Mouse (Mus musculus) heart, adult 2 months (tissue): ENCODE results near the gene Krtap9-5. TPM values are rescaled to one million over a fixed set of nuclear protein-coding genes. Genes with fewer than 3 reads are reported as not detected.

Source experiments
- DNase-seq, 2 experiments: peaks; one replicate each; pipeline ENCODE4 v3.0.0; 2021
- H3K27ac ChIP-seq: fragments of 200-600 bp; 2 replicates; pipeline ENCODE4 v1.8.1; 2022
- H3K27me3 ChIP-seq: fragments of 200-500 bp; 2 replicates; pipeline ENCODE4 v1.6.1; 2012; ENCODE audit warnings: mild to moderate bottlenecking, low read length, inconsistent platforms, mixed read lengths; ENCODE audit not compliant: control insufficient read depth, insufficient read depth
- H3K36me3 ChIP-seq: fragments of 200-500 bp; 2 replicates; pipeline ENCODE4 v1.6.1; 2012; ENCODE audit warnings: low read length, inconsistent platforms; ENCODE audit not compliant: control insufficient read depth, insufficient read depth
- H3K4me1 ChIP-seq: fragments of 200-500 bp; 2 replicates; pipeline ENCODE4 v1.6.1; 2011; ENCODE audit warnings: low read length; ENCODE audit not compliant: control insufficient read depth, insufficient read depth
- H3K4me3 ChIP-seq: fragments of 200-600 bp; 2 replicates; pipeline ENCODE4 v1.8.1; 2022
- H3K79me2 ChIP-seq: fragments of 200-500 bp; replicated peaks from 2 replicates; pipeline ENCODE4 v1.6.1; 2012; ENCODE audit warnings: mild to moderate bottlenecking, inconsistent platforms, low read length, moderate library complexity, mixed read lengths; ENCODE audit not compliant: control insufficient read depth, insufficient read depth
- H3K9ac ChIP-seq: fragments of 200-500 bp; 2 replicates; pipeline ENCODE4 v1.6.1; 2012; ENCODE audit warnings: low read depth, mild to moderate bottlenecking, control low read depth, inconsistent platforms, low read length, mixed read lengths
- CTCF ChIP-seq: fragments of 200-600 bp; IDR thresholded peaks from 2 replicates; pipeline ENCODE4 v1.8.1; 2022; ENCODE audit warnings: antibody characterized with exemption, mild to moderate bottlenecking, moderate library complexity
- EP300 ChIP-seq: fragments of 200-500 bp; IDR thresholded peaks from 2 replicates; pipeline ENCODE4 v1.6.1; 2011; ENCODE audit warnings: low read depth, low read length, control low read depth; ENCODE audit not compliant: insufficient read depth
- POLR2A ChIP-seq: fragments of 200-500 bp; IDR thresholded peaks from 2 replicates; pipeline ENCODE4 v1.6.1; 2011; ENCODE audit warnings: mild to moderate bottlenecking, low read depth, low read length, control low read depth; ENCODE audit not compliant: insufficient read depth
- WGBS: fragments of 180-500 bp; shearing (Covaris S2); methylation state at CpG from one replicate; pipeline ENCODE4 v1.1.7; 2018; 5-methylcytosine and 5-hydroxymethylcytosine counted together
- intact Hi-C: fragments of 180-260 bp; cut with DNase I; formaldehyde crosslinking; loops from one replicate; pipeline ENCODE4 v1.15.1; 2025
- polyA plus RNA-seq: library from polyadenylated mRNA; depleted of rRNA; stranded (reverse); fragments of >200 nt; gene quantifications from 2 replicates; pipeline ENCODE4 v1.2.3, GENCODE M21; 2012
- total RNA-seq, 2 experiments: library from RNA; stranded (reverse); gene quantifications; 2 replicates each; pipeline ENCODE4 v1.2.3; 2021

Krtap9-5 gene
- total and polyA plus RNA-seq, 3 experiments, result not detected

GRCm38 (mm10) chr11:99965961-99966360 is 17.7 kb downstream of the Krtap9-5 start:
- intact Hi-C loops, result no loop called here
- TF ChIP-seq CTCF (no peak), EP300 (no peak), POLR2A (no peak)

GRCm38 (mm10) chr11:99978953-99979352 is 30.7 kb downstream of the Krtap9-5 start, which contains the start of gene Krtap29-1:
Gene Krtap29-1 (minus strand): TSS chr11:99979053.
- Histone ChIP-seq H3K4me3 (no peak within 1 kb of the TSS), H3K27me3 (no peaks in the 10 kb centered on the region; the same call in 1 of the 2 replicates), H3K9ac (no peak within 1 kb of the TSS), H3K4me1 (no peaks in the 10 kb centered on the region), H3K36me3 (no peaks in the 10 kb centered on the region), H3K27ac (no peak within 1 kb of the TSS), H3K79me2 (no peaks in the 10 kb centered on the region)
- TF ChIP-seq POLR2A (no peak), CTCF (no peak), EP300 (no peak)
- WGBS, result 75% methylated on average over 5 of the region's 5 CpGs
- DNase-seq, result no peak
- intact Hi-C loops, result no loop called here

More at GRCm38 (mm10) chr11:99965961-99966360, 17.7 kb downstream of the Krtap9-5 start:
- Histone ChIP-seq H3K36me3 (no peaks in the 10 kb centered on the region), H3K4me1 (no peaks in the 10 kb centered on the region), H3K9ac (no peak overlapping the region), H3K27ac (no peak overlapping the region), H3K4me3 (no peak overlapping the region), H3K79me2 (no peaks in the 10 kb centered on the region), H3K27me3 (no peaks in the 10 kb centered on the region; the same call in 1 of the 2 replicates)
- WGBS, result 52% methylated on average over 2 of the region's 2 CpGs
- no peak for DNase-seq

- Histone ChIP-seq H3K27ac (no peak overlapping the region), H3K36me3 (no peaks in the 10 kb centered on the region), H3K4me1 (no peaks in the 10 kb centered on the region), H3K79me2 (no peaks in the 10 kb centered on the region), H3K27me3 (no peaks in the 10 kb centered on the region; the same call in 1 of the 2 replicates), H3K9ac (no peak overlapping the region), H3K4me3 (no peak overlapping the region)
- intact Hi-C loops, result no loop called here
- no peak for TF ChIP-seq CTCF
- no peak for DNase-seq
- 79% methylated on average over 9 of the region's 9 CpGs for WGBS
Observed at GRCm38 (mm10) chr11:99982731-99983130, 34.5 kb downstream of the Krtap9-5 start.

- intact Hi-C loops, result no loop called here
Observed at GRCm38 (mm10) chr11:99983442-99983841, 35.2 kb downstream of the Krtap9-5 start.

GRCm38 (mm10) chr11:99985291-99986092 is 37.2 kb downstream of the Krtap9-5 start:
- H3K79me2 ChIP-seq, result no peaks in the 10 kb centered on the region
- no peak overlapping the region for H3K4me3 ChIP-seq
- peak in 1 of 2 experiments; percentile 15 for DNase-seq
- no peak overlapping the region for H3K9ac ChIP-seq
- no peaks in the 10 kb centered on the region for H3K4me1 ChIP-seq
- no peaks in the 10 kb centered on the region; the same call in 1 of the 2 replicates for H3K27me3 ChIP-seq
- WGBS, result 74% methylated on average over 20 of the region's 20 CpGs
- no peak overlapping the region for H3K27ac ChIP-seq
- no peaks in the 10 kb centered on the region for H3K36me3 ChIP-seq
- intact Hi-C loops, result no loop called here
- TF ChIP-seq CTCF (no peak), POLR2A (no peak), EP300 (no peak)

More at GRCm38 (mm10) chr11:99983442-99983841, 35.2 kb downstream of the Krtap9-5 start:
- no peak for TF ChIP-seq POLR2A
- no peak for TF ChIP-seq CTCF
- no peak for TF ChIP-seq EP300
- no peak for DNase-seq
- WGBS, result 78% methylated on average over 1 of the region's 1 CpGs
- no peaks in the 10 kb centered on the region for H3K79me2 ChIP-seq
- no peak overlapping the region for H3K4me3 ChIP-seq
- H3K27me3 ChIP-seq, result no peaks in the 10 kb centered on the region; the same call in 1 of the 2 replicates
- H3K9ac ChIP-seq, result no peak overlapping the region
- no peaks in the 10 kb centered on the region for H3K36me3 ChIP-seq
- H3K4me1 ChIP-seq, result no peaks in the 10 kb centered on the region
- no peak overlapping the region for H3K27ac ChIP-seq

- DNase-seq, result no peak
- intact Hi-C loops, result no loop called here
Observed at GRCm38 (mm10) chr11:99986180-99986647, 37.9 kb downstream of the Krtap9-5 start, which contains the start of gene Krtap16-1. Gene Krtap16-1 (minus strand): TSS chr11:99986597.

More at GRCm38 (mm10) chr11:99986180-99986647, 37.9 kb downstream of the Krtap9-5 start, which contains the start of gene Krtap16-1:
- 77% methylated on average over 8 of the region's 8 CpGs for WGBS
- Histone ChIP-seq H3K79me2 (no peaks in the 10 kb centered on the region), H3K4me1 (no peaks in the 10 kb centered on the region), H3K4me3 (no peak within 1 kb of the TSS), H3K27me3 (no peaks in the 10 kb centered on the region; the same call in 1 of the 2 replicates), H3K36me3 (no peaks in the 10 kb centered on the region), H3K27ac (no peak within 1 kb of the TSS), H3K9ac (no peak within 1 kb of the TSS)
- TF ChIP-seq CTCF (no peak), POLR2A (no peak), EP300 (no peak)
